Mouse (Mus musculus) brain, embryonic 14.5 days (tissue): ENCODE results near the gene Zbtb3.

Experiments
- CTCF ChIP-seq: fragments of 200-500 bp; IDR thresholded peaks from 2 replicates; pipeline ENCODE4 v1.5.1; 2012; ENCODE audit warnings: inconsistent platforms, mild to moderate bottlenecking, moderate library complexity, borderline replicate concordance; ENCODE audit not compliant: insufficient read depth, insufficient read length; ENCODE audit errors: extremely low read depth
- POLR2A ChIP-seq: fragments of 200-500 bp; IDR thresholded peaks from 2 replicates; pipeline ENCODE4 v1.6.1; 2012; ENCODE audit warnings: mild to moderate bottlenecking, inconsistent platforms, borderline replicate concordance; ENCODE audit not compliant: poor library complexity, insufficient read depth, insufficient read length, severe bottlenecking; ENCODE audit errors: extremely low read depth

GRCm38 (mm10) chr19:8773409-8773808 lies 28.9 kb upstream of the Zbtb3 start:
- TF ChIP-seq POLR2A (no peak), CTCF (no peak)
